ENCODE assay signal across 11 mouse cellular contexts in genomic region chr4:45676137-45676536, GRCm38 (mm10).
DNase-seq lines count a peak whose midpoint lies in the region; ATAC-seq and TF ChIP-seq lines count a peak whose summit lies in the region.
"Had no signal": no experiment of that assay in that cellular context is flagged by ENCODE, and none has a peak within 500 bp of the region (broad histone marks: within the 10 kb centered on the region; RNA-seq: fewer than 3 reads in every experiment).

No protein-coding gene starts in this region.

- no peak overlapping the region for H3K4me3 ChIP-seq in midbrain, postnatal 0 days (ENCODE audit: low read depth, low read length)
- no peak overlapping the region for H3K4me3 ChIP-seq in midbrain, embryonic 11.5 days (ENCODE audit: low read depth, low read length)
- H3K4me3 ChIP-seq in stomach, embryonic 14.5 days (ENCODE audit: low read depth, low read length) = no peak overlapping the region
- H3K4me3 ChIP-seq: erythroblast, embryonic 14.5 days had no signal

- H3K9me3 ChIP-seq in midbrain, postnatal 0 days (ENCODE audit: low read length) = no peaks in the 10 kb centered on the region
- no peaks in the 10 kb centered on the region for H3K9me3 ChIP-seq in midbrain, embryonic 11.5 days (ENCODE audit: control insufficient read depth, low read length)
- no peaks in the 10 kb centered on the region for H3K9me3 ChIP-seq in stomach, embryonic 14.5 days (ENCODE audit: control insufficient read depth, low read depth, low read length)

- peak; percentile 27; the same call in 1 of the 2 replicates for TF ChIP-seq CTCF in midbrain, postnatal 0 days (IDR thresholded peaks at IDR 0.05)

- no peak overlapping the region for H3K27ac ChIP-seq in midbrain, postnatal 0 days (ENCODE audit: low read depth, low read length)
- H3K27ac ChIP-seq in midbrain, embryonic 11.5 days (ENCODE audit: low read depth, low read length) = no peak overlapping the region
- no peak overlapping the region for H3K27ac ChIP-seq in stomach, embryonic 14.5 days (ENCODE audit: low read length)

- H3K27me3 ChIP-seq in midbrain, postnatal 0 days (ENCODE audit: insufficient read depth, low read length) = no peaks in the 10 kb centered on the region
- H3K27me3 ChIP-seq in midbrain, embryonic 11.5 days (ENCODE audit: control insufficient read depth, insufficient read depth, low read length) = no peaks in the 10 kb centered on the region
- no peaks in the 10 kb centered on the region for H3K27me3 ChIP-seq in stomach, embryonic 14.5 days (ENCODE audit: control insufficient read depth, insufficient read depth, low read length)

- H3K36me3 ChIP-seq in midbrain, postnatal 0 days (ENCODE audit: insufficient read depth, low read length) = no peaks in the 10 kb centered on the region
- no peaks in the 10 kb centered on the region for H3K36me3 ChIP-seq in midbrain, embryonic 11.5 days (ENCODE audit: control insufficient read depth, insufficient read depth, low read length)
- H3K36me3 ChIP-seq in stomach, embryonic 14.5 days (ENCODE audit: control insufficient read depth, insufficient read depth, low read length) = no peaks in the 10 kb centered on the region

- DNase-seq in adrenal gland, postnatal 25 days = peak; percentile 12
- DNase-seq in adrenal gland, postnatal 10 days = no peak
- no peak for DNase-seq in midbrain, postnatal 0 days (ENCODE audit: low spot score)
- no peak for DNase-seq in midbrain, embryonic 11.5 days (ENCODE audit: low spot score, missing footprints)
- peak; percentile 29 to 46 for DNase-seq in kidney, postnatal 36 days
- no peak for DNase-seq in urinary bladder, postnatal 36 days (ENCODE audit: low spot score in 2 of 2)
- DNase-seq: thymus, adult 18-20 months had no signal

- ATAC-seq in midbrain, postnatal 0 days (ENCODE audit: low FRiP score) = no peak
- ATAC-seq in midbrain, embryonic 11.5 days (ENCODE audit: low FRiP score) = no peak
- ATAC-seq in stomach, embryonic 14.5 days (ENCODE audit: insufficient number of reproducible peaks, insufficient read depth, low FRiP score, low read depth) = 0 out of 2 replicates have a peak, but pooled peaks have one; percentile 10
- no peak for ATAC-seq in monocyte, adult 5-6 weeks (replicated peaks; ENCODE audit: insufficient number of reproducible peaks, low FRiP score, low TSS enrichment, poor library complexity, severe bottlenecking)
- ATAC-seq: activated CD4-positive, CD25-positive, alpha-beta regulatory T cell, adult 4 months had no signal

- no peak overlapping the region for H3K4me2 ChIP-seq in midbrain, postnatal 0 days (ENCODE audit: low read depth, low read length, poor library complexity, severe bottlenecking)
- H3K4me2 ChIP-seq in midbrain, embryonic 11.5 days = no peak overlapping the region
- H3K4me2 ChIP-seq in stomach, embryonic 14.5 days (replicated peaks; ENCODE audit: low read depth, low read length) = no peak overlapping the region

- H3K9ac ChIP-seq in midbrain, postnatal 0 days (replicated peaks; ENCODE audit: low read length, poor library complexity, severe bottlenecking) = no peak overlapping the region
- H3K9ac ChIP-seq in midbrain, embryonic 11.5 days (ENCODE audit: low read length) = no peak overlapping the region
- H3K9ac ChIP-seq in stomach, embryonic 14.5 days (replicated peaks; ENCODE audit: low read depth, low read length) = no peak overlapping the region

- peaks cover 7% of the 10 kb centered on the region; the same call in 1 of the 2 replicates for H3K4me1 ChIP-seq in midbrain, postnatal 0 days (ENCODE audit: insufficient read depth, low read length)
- peaks cover 9% of the 10 kb centered on the region for H3K4me1 ChIP-seq in midbrain, embryonic 11.5 days (ENCODE audit: control insufficient read depth, insufficient read depth, low read length)
- H3K4me1 ChIP-seq in stomach, embryonic 14.5 days (ENCODE audit: control insufficient read depth, insufficient read depth, low read length) = 0 out of 2 replicates have a peak, but pooled peaks cover 4% of the 10 kb centered on the region

- 79% methylated on average over 6 of the region's 6 CpGs for WGBS in midbrain, postnatal 0 days
- 72% methylated on average over 6 of the region's 6 CpGs for WGBS in midbrain, embryonic 11.5 days
- whole genome bisulfite sequencing in stomach, embryonic 14.5 days = 70% methylated on average over 6 of the region's 6 CpGs

Comparison
In these comparisons a context has a peak if more than half of its experiments do, and no peak if none do; other contexts are left out.
1. DNase-seq: peak in adrenal gland, postnatal 25 days (single experiment) and kidney, postnatal 36 days (2 of 2); none in adrenal gland, postnatal 10 days (single experiment), midbrain, postnatal 0 days (single experiment), midbrain, embryonic 11.5 days (single experiment) and urinary bladder, postnatal 36 days (0 of 2).